Mouse (Mus musculus): ENCODE data around the gene Ptprg.

The Ptprg gene

DNA sequence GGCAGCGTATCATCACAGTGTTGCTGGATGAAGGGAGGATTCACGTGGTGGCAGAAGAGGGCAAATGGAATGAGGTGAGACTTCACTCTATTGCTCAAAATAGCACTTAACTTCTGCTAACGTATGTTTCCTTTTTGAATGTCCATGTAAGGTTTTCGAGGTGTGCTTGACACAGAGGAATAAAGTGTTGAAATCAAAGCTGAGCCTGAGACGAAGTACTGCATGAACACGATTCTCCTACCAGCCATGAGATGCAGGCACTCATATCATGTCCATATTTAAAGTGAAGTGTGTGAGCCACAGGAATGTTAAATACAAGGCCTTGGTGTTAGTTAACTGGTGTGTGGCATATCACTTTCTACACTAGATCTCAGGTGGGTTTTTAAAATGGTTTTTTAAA, 320.9 kb downstream of the Ptprg start:
- no peak for DNase-seq (ENCODE audit: low read depth in 2 of 2, low spot score in 2 of 2)

- DNase-seq (ENCODE audit: low read depth in 2 of 2, low spot score in 2 of 2), result no peak
Observed at GRCm38 (mm10) chr14:11874960-11875889, 321.9 kb downstream of the Ptprg start.

DNA sequence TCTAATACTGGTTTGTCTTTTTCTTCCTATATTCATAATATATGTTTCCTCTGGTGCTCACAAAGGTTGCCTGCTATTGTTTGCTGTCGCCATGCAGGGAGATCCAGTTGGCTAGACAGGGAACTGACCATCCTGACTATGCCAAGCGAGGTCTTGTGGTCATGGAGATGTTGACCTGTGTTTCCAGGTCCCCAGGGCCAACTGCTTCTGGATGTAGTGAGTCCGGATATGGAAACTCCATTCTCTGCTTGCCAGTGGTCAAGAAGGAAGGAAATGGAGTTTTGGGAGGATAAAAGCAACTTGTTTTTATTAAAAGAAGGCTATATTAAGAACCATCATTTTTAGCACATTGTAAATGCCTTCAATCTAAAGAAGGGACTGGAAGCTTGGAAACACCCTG, 327.8 kb downstream of the Ptprg start:
- DNase-seq (ENCODE audit: low read depth in 2 of 2, low spot score in 2 of 2), result no peak

DNA sequence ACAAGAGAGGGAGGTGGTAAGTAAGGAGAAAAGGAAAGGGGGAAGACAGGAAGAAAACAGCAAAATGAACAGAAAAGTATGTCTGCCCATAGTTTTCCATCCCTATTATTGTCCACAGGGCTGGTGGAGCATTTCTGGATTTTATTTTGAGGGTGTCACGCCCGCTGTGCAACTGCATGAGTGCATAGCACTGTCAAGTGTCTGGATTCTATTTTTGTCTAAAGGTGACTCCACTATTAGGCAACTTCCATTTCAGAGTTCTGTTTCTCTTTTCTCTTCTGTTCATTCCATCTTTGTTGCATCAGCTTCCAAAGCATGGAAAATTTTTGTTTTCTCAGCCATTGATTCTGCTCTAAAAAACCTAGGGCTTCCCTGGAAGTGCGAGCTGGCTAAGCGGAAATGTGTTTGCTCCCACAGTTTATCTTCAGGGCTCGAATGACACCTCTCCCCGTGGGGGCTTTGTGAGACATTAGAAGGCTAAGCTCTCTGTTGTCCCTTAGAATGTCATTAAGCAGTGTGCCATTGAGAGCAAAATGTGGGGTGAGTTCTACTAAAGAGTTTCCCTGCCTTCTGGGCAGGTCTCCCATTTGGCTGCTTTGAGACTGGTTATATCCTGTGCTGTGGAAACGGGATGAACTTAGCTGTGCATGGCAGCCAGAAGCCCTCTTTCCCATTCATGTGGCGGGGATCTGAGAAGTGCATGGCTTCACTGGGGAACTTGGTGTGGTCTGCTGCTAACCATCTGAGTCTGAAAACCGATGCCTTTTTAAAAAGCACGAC, 330.0 kb downstream of the Ptprg start:
- DNase-seq (ENCODE audit: low read depth in 2 of 2, low spot score in 2 of 2), result no peak

- no peak for DNase-seq (ENCODE audit: low read depth in 2 of 2, low spot score in 2 of 2)
Observed at GRCm38 (mm10) chr14:11883995-11884394, 330.7 kb downstream of the Ptprg start.

GRCm38 (mm10) chr14:11886417-11886816, 333.1 kb downstream of the Ptprg start:
- DNase-seq (ENCODE audit: low read depth in 2 of 2, low spot score in 2 of 2), result no peak

GRCm38 (mm10) chr14:11890890-11891289, 337.6 kb downstream of the Ptprg start:
- DNase-seq (ENCODE audit: low read depth in 2 of 2, low spot score in 2 of 2), result no peak

- no peak for DNase-seq (ENCODE audit: low read depth in 2 of 2, low spot score in 2 of 2)
Observed at GRCm38 (mm10) chr14:11892621-11893020, 339.3 kb downstream of the Ptprg start.

- DNase-seq (ENCODE audit: low read depth in 2 of 2, low spot score in 2 of 2), result no peak
Observed at GRCm38 (mm10) chr14:11895486-11895885, 342.2 kb downstream of the Ptprg start.

DNA sequence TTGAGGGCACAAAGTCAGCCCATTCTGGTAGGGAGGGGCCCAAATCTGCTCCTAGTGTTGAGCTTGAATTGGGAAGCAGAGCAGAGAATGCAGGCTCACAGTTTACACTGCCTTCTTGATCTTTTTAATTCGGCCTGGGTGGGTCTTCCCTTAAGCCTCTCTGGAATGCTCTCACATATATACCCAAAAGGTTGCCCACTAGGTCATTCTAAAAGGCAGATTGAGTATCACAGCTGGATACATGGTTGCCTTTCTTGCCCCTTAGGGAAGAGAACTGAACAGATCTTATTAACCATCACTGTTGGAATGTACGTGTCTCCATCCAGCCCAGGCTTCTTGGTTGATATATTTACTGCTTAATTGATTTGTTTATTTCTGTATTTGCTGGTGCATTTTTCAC, 349.5 kb downstream of the Ptprg start:
- DNase-seq (ENCODE audit: low read depth in 2 of 2, low spot score in 2 of 2), result no peak

DNA sequence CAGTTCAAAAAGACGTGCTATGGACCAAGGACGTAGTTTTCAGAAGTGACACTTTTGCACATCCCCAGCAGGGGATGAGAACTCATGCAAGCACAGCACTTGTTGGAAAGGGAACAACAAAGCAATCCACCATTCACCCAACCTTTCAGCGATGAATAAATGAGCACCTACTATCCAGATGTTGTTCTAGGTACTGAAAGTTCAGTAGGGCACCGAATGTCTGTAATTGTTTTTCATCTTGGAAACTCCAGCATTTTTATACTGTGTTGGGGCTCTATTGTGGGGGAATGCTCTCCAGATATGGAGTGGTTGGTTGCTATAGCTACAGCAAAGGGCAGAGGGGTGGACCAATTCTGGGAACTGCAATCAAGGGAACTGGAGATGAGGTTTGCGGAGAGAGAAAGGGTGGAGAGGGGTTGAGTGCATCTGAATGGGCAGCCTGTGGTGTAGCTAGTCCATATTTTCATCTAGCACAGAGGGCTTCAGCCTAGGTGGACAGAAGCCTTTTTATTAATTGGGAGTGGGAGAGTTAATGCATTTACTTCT, 352.9 kb downstream of the Ptprg start:
- DNase-seq (ENCODE audit: low read depth in 2 of 2, low spot score in 2 of 2), result no peak

DNA sequence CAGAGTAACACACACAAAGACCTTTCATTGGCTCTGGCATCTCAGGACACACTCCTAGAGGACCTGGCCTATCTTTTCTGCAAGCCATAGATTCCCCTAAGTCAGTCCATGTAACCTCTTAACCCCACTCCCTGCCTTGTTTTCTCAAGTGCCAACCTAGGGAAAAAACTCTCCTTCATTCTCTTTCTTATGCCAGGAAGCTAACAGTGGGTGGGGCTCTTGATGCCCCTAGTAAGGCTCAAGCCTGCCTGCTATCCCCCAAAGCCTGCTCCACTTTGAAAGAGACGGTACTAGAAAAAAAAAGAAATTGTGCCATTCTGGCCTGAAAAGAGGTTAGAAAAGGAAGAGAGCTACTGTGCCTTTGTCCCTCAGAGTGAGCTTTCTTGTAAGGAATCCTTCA, 358.9 kb downstream of the Ptprg start:
- DNase-seq (ENCODE audit: low read depth in 2 of 2, low spot score in 2 of 2), result no peak

DNA sequence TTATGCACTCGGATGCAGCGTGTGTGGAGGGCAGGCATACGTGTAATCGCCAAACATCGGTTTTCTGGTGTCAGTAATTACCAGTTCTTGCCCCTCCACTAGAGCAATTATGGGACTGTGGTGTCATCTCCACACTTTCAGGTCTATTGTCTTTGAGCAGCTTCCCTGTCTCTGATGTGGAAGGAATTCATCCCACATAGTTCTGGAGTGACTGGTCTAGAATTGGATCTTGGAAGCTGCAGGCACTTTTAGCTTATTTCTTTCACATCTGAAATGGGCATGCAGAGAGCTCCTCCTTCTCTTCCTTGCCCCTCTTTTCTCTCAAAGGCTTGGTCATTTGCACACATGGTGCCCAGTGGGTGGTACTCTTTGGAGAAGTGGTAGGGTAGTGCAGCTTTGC, 363.9 kb downstream of the Ptprg start:
- no peak for DNase-seq (ENCODE audit: low read depth in 2 of 2, low spot score in 2 of 2)

- no peak for DNase-seq (ENCODE audit: low read depth in 2 of 2, low spot score in 2 of 2)
Observed at GRCm38 (mm10) chr14:11928545-11928944, 375.2 kb downstream of the Ptprg start.

- no peak for DNase-seq (ENCODE audit: low read depth in 2 of 2, low spot score in 2 of 2)
Observed at GRCm38 (mm10) chr14:11932517-11932916, 379.2 kb downstream of the Ptprg start.

DNA sequence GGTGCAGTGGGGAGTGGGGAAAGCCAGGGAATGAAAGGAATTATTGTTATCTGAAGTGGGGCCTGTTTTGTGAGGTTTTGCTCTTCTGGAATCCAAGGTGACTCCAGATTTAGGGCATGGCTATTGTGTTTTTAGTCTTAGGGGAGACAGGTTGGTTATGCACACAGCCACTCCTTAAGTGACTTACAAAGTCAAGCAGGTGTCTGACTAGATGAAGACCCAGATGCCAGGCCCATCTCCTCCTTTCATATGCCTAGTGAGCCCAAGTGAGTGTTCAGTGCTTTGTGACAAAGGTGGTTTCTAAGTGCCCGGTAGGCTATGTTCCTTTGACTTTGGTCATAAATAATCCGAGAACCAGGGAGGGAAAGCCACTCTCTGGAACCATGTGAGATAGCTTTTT, 381.2 kb downstream of the Ptprg start:
- DNase-seq (ENCODE audit: low read depth in 2 of 2, low spot score in 2 of 2), result no peak

DNA sequence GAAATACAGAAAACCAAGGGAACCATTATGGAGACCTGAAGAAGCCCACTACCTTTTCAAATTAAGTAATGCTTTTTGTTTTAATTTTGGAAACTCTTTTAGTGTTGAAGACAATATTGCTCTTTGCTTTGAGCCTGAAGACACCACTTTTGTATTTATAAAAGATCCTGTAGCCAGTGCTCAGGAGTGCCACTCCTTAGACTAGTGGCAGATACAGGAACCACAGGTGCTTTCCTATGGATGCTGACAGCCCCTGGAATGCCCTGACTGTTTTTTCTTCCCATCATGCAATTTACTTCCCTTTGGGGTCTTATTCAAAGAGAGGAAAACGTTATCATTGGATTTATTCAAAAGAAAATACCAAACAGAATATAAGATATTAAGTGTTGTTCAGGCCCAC, 381.9 kb downstream of the Ptprg start:
- DNase-seq (ENCODE audit: low read depth in 2 of 2, low spot score in 2 of 2), result no peak

- no peak for DNase-seq (ENCODE audit: low read depth in 2 of 2, low spot score in 2 of 2)
Observed at GRCm38 (mm10) chr14:11935698-11936097, 382.4 kb downstream of the Ptprg start.

DNA sequence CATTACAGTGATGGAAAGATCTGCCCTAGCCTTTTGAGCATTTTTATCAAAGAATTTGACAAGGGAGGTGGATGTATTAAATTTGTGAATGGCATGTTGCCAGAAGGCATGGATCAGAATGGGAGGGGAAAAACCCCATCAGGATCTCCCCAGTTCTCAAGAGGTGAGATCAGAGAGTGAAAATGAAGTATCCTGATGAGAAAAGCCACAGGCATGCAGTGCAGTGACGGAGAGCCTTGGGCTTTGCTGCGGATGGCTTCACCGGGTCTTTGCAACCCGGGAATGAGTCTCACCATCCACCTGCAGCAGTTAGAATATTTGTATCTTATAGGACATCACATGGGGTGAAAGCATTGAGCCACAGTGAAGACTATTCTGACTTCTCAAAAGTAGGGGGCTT, 385.6 kb downstream of the Ptprg start:
- DNase-seq (ENCODE audit: low read depth in 2 of 2, low spot score in 2 of 2), result no peak

- DNase-seq (ENCODE audit: low read depth in 2 of 2, low spot score in 2 of 2), result no peak
Observed at GRCm38 (mm10) chr14:11941989-11942514, 388.7 kb downstream of the Ptprg start.

GRCm38 (mm10) chr14:11950379-11950778, 397.0 kb downstream of the Ptprg start:
- no peak for DNase-seq (ENCODE audit: low read depth in 2 of 2, low spot score in 2 of 2)

All from CD8-positive naive resting alpha-beta T cell, adult 2 months (primary cell).